Mouse (Mus musculus) frontal cortex, adult (tissue): ENCODE data around the gene Mpig6b.
A peak's percentile ranks its signal among the peaks of the same experiment; 100 is the strongest.

ENCODE experiments used
- ATAC-seq: cut with Nextera tagmentation; 2 replicates; pipeline ENCODE4 v1.9.2; 2017; ENCODE audit warnings: mild to moderate bottlenecking, moderate library complexity, mixed read lengths; ENCODE audit not compliant: low TSS enrichment

Mpig6b gene

DNA sequence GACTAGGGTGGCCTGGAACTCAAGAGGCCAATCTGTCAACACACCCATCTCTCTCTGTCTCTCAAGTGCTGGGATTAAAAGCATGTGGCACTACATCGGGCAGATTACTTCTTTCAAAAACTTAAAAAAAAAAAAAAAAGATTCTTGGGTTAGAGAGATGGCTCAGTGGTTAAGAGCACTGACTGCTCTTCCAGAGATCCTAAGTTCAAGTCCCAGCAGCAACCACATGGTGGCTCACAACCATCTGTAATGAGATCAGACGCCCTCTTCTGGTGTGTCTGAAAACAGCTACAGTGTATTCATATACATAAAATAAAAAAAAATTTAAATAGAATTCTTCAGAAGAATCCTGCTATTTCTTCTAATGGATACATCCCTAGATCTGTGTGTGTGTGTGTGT lies 22.2 kb upstream of the Mpig6b start:
- ATAC-seq, result no peak

DNA sequence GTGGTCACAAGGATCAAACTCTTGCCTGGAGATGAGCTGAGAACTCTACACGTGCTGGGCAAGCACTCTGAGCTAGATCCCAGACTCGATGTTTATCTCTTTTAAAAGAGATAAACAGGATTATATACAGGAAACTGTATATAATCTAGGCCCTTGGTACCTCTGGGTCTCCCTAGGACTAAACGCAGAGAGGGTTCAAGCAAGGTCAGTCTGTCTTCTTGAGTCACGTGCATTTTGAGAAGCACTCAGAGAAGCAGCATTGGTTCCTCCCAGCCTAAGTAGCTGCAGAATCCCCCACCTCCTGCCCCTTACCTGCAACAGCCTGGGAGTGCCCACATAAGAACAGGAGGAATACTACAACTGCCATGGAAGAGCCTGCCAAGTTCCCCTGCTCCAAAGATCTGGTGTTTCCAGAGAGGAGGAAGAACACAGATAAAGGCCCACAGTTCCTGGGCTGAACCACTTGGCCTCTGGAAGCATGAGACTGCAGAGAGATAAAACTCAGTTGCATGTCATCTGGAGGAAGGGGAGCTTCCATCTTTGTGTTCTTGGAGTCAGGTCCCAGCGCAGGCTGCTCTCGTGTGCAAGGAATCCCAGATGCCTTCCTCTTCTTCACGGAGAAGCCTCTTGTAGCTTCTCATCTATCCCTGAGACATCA lies 19.4 kb upstream of the Mpig6b start, which contains the start of gene Ly6g6f:
Ly6g6f (minus strand) TSS at position 403 of the 658 bp plus-strand sequence.
- ATAC-seq, result no peak

DNA sequence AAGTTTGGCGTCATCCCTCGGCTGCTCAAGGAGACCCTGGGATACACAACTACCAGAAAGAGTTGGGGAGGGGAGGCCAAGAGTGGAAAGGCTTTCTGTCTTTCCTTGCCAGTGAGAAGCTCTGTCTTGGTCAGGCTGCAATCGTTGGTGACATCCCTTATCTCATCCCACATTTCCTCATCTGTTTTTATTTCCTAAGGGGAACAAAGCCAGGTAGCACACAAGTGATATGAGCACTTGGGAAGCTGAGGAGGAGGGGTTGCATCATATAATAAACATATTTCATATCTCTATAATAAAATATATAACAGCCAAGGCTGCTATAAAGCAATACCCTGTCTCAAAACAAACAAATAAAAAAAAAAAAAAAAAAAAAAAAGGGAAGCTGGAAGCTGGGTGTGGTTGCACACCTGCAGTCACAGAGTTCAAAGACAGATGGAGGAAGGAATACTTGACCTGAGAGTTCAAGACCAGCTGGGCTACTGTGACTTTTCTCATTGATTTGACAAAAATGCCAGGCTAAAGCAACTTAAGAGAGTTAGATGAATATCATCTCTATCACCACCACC lies 18.0 kb upstream of the Mpig6b start:
- no peak for ATAC-seq

DNA sequence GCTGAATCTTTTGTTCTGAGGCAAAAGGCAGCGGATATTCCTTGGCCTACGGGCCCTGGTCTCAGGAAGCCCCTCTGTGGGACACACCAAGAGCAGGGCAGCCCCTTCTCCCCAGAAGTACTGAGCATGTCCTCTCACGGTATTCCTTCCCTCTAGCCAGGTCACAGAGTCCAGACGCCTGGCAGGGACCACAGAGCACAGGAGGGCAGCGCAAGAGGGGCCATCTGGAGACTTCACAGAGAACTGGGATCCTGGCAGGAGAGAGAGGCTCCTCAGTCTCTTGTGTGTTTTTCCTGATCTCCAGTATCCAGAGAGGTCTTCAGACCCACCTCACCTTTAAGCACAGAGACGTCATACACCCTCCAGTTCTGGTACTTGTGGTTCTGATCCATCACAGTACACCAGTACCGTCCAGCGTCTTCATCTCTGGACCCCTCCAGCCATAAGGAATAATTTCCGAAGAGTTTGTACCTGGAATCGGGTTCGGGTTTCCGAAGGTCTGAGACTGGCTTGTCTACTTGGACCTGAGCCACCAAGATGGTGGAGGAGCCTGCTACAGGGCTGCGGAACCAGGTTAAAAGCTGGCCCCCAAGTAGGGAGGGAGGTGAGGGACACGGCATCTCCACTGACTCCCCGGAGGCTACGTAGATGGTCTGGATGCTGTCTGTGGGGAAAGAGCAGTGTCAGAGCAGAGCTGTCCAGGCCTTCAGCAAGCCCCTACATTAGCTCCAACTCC lies 17.0 kb upstream of the Mpig6b start:
- ATAC-seq, result no peak

DNA sequence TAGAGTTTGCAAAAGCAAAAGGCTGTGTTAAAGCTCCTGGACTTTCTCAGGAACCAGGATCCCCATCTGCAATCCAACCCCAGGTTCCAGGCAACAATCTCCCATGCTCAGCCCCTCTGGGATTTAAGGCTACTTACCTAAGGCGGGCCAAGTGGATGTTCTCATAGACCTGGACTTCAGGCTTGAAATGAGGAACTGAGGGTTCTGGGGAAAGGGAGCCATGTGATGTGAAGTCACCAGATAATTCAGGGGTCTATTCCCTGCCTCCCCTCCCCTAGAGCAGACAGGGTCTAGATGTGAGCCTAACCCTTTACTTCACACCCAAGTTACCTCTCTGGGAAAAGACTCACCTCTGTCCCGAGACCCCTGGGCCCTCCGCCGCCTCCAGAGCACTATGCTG lies 14.7 kb upstream of the Mpig6b start:
- ATAC-seq, result no peak

DNA sequence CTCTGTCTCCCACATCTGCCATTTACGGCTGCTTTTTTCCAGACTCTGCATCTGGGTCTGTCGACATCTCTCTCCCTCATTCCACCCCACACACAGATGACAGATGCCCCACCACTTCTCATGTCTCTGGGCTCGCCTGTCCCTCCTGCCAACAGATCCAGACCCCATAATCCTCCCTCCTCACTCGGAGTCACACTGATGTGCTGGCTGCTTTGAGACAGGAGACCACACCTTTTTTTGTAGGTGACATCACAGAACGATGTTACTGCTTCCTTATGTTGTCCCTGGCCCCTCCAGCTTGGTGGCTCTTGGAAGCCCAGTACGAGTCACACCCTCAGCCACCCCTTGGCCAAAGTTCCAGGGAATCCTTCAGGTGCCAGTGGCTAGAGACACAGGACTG lies 14.3 kb upstream of the Mpig6b start:
- ATAC-seq, result no peak

DNA sequence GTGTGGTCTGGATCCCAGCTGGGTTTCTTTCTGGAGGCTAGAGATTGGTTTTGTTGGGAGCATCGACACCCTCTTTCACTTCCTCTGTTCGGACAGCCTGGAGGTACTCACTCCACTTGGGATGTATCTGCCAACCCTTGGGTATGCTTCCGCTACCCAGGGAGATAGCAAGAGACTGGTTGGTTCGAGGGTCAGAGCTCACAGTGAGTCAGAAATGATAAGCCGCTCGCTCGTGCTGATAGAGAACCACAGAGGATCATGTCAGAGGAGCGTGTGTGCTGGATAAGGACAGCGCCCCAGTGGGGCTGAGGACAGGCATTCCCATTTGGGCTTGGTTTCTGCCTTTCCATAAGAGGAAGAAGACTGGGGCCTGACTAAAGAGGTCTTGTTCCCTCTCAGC lies 13.8 kb upstream of the Mpig6b start:
- ATAC-seq, result no peak

DNA sequence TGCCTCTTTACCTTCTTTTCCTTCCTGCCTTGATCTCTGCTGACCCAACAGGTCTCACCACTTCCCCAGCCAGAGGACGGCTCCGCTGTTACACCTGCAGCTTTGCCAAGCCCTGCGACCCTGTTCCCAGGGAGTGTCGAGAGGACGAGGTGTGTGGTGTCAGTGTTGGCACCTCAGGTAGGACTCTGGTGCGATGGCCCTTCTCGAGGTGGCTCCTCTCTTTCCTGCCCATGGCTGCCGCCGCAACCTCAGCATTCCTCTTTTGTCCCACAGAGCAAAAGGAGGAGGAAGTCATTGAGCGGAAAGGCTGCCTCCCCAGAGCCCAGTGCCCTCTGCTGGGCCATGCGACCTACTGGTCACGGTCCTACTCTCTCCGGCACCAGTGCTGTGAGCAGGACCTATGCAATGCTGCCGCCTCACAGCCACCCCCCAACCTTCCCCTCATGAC lies 11.8 kb upstream of the Mpig6b start, which contains the start of gene Ly6g6d:
Ly6g6d (minus strand) TSS at position 280 of the 448 bp plus-strand sequence.
- no peak for ATAC-seq

DNA sequence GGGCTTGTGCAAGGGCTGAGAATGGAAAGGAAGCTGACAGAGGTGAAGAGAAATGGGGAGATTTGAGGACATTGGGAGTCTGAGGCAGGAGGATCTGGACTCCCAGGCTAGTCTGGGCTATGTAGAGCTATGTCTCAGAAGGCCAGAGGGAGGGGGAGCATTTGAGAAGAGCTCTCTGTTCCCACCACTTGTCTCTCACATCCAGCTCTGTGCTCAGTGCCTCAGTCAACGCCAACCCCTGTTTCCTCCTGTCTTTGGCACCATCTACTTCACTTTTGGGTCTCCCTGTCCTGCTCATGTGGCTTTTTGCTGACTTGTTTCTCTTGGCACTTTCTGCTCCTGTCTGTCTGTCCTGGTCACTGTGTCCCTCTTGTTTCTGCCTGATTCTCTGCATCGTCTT lies 11.3 kb upstream of the Mpig6b start:
- ATAC-seq, result no peak

DNA sequence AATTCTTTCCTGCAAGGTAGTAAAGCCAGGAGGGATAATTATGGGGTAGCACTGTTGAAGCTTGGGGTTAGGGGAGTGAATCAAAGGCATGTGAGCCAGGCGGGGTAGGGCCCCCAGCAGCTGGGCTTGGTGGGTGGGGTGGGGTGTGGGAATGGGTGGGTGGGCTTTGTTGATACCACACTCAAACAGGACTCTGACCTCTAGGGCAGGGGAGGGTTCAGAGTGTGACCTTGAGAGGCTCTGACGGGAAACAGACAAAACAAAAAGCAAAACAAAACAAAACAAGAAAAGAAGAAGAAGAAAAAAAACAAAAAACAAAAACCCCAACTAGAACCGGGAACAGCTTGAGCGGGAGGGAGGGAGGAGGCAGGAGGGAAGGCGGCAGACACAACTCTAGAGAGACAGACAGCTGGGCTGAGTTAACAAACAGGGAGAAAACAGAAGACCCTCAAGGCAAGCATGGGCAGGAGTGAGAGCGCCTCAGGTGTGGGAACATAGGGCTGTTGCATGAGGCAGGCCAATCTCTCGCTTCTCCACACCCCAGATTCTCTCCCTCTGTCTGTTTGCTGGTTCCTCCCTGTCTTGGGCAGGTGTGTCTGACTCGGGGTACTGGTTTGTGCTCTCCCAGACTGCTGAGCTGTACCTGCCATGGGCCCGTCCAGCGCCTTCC lies 10.7 kb upstream of the Mpig6b start, which contains the start of gene Ly6g6e:
Ly6g6e (plus strand) TSS at position 396 of the 670 bp plus-strand sequence.
- no peak for ATAC-seq

DNA sequence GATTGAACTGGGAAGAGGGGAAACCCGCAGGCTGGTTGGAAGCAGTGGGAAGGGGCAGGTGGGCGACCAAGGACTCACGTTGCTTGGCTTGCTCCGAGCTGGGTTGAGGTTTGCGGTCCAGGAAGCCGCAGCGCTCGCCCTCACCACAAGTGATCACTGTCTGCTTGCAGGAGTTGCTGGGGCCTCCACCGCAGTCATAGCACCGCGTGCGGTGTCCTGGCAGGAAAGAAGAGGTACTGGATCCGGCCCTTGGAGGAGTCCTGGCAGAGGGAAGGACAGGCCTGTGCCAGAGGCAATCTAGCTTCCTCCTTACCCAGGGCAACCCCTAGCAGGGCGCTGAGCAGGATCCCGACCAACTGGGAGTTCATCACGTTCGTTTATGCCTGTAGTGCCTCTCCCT lies 8.1 kb upstream of the Mpig6b start:
- no peak for ATAC-seq

DNA sequence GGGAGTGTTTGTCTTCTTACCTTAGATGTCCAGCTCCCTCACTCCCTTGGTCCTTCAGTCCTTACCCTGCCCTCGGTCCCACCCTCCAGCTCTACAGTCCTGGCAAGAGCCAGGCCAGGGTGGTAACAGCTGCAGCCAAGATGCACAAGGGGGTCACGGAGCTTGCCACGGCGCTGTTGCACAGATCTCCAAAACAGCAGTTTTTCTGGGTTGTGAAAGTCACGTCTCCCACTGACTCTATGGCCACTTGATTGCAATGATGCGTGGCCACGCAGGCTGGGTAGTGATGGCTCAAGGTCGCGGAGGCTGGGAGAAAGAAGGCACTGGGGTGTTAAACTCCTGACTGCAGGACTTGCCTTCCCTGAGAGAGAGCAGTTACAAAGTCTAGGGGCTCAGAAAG lies 5.5 kb upstream of the Mpig6b start:
- no peak for ATAC-seq

DNA sequence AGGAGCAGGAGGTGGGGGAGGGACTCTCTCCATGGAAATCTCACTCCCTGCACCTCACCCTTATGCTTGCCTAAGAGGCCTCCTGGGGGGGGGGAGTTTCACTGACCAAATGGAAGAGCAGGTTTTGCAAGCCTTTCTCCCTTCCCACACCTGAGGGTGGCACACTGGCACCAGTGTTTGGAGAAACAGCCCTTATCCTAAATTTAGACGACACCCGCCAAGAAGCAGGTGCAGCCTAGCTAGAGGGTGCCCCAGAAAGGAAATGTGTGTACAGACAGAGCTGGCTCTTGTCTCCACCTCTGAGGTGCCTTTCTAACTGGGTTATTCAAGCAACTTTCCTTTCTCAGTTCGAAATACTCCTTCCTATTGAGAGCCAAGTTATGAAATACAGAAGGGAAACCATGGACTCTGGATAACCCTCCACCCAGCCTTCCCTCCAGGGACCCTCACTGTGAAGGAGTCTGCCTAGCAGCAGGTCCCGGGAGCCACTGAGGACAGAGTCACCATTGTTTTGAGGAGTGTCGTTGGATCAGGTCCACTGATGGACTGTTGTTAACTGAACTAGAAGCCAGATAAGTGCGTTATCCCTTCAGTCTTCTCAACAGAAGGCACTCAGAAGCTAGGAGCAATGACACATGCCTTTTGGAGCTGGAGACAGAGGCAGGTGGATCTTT lies 4.7 kb upstream of the Mpig6b start:
- ATAC-seq, result peak; percentile 81; the same call in 1 of the 2 replicates

DNA sequence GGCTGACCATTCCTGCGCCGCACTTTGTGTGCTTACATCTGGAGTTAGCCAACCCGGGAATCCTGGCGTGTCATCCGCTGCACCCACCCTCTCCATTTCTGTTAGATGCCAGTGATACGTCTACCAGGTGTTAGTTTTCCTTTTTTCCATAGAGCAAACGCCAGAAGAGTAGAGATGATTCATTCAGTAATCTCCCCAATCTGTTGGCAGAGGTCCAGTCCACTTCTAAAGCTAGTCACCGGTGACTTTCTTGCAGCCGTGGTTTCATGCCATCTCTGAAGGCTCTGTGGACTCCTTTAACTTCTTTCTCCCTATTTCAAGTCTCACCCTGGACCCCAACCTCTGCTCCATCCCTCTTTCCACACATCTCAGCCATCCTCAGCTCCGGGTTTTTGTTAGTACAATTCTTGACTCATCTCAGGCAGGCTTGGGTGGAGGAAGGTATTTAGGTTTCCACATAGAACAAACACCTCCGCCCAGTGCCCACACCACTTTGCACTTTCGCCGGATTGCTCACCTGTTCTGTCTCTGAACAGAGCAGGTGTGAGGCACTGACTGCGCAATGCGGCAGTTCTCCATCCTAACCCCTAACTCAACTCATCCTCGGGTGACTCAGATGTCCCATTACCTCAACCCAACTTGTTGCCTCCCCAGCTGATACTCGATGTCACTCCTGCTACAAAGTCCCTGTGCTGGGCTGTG lies 2.4 kb upstream of the Mpig6b start:
- ATAC-seq, result no peak

DNA sequence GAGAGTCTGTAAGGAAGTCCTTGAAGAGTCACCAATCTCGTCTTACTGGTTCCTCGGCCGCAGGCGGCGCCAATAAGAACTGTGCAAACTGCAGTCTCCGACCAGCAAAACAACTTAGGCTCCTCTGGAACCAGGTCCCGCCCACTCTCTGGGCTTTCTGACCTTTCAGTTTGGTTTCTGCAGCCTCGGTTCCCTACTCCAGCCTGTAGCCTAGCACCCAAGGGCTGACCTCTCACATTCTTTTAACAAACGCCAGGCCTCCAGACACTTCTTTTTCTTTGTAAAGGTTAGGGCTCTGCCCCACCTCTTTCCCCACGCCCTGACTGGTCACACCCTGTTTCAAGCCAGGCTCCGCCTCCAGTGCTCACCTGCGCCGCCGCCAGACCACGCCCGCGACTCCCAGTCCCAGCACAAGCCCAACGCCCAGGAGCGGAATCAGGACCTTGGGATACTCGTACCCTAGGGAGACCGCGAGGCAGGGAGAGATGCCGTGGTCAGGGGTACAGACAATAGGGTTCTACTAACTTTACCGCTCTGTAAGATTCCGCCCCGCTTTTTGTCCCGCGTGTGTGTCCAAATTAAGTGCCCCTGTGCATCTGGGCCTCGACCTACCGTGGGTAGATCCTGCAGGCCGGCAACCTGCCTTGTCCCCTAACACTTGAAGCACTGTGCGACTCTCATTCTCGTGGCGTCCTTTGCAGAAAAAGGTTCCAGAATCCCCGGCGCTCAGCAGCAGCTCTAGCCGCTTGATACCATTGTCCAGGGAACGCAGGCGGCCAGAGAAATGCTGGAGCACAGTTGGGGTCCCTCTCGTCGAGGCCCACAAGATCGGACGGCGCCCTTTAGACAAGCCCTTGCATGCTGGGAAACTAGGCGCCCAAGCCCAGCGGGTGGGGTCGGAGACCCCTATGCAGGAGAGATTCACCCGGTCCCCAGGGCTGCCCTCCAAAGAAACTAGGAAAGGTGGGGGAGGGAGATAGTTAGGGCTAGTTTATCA lies 735 bp downstream of the Mpig6b start, which contains the start of gene Ly6g6c:
Ly6g6c (plus strand) TSS at position 438 of the 997 bp plus-strand sequence.
- no peak for ATAC-seq

DNA sequence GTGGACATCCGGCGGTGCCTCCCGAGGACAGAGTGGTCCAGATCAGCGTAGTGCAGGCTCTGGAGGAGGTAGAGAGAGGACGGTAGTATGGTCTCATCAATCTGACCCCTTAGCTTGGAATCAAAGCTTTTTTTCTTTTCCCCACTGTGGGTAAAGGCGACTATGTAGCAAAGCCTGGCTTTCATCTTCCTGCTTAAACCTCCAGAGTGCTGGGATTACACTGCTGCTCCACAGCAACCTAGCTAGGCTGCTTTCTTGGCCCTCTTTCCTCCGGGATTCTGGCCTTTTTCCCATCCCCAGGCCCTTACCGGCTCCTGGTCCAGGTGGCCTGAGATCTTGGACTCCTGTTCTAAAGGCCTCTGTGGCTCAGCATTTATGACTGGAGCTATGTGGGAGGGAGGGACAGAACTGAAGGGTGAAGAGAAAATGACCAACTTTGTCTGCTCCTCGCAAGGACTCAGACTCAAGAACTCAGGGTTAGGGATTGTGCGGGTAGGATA lies 1.6 kb downstream of the Mpig6b start:
- ATAC-seq, result no peak

DNA sequence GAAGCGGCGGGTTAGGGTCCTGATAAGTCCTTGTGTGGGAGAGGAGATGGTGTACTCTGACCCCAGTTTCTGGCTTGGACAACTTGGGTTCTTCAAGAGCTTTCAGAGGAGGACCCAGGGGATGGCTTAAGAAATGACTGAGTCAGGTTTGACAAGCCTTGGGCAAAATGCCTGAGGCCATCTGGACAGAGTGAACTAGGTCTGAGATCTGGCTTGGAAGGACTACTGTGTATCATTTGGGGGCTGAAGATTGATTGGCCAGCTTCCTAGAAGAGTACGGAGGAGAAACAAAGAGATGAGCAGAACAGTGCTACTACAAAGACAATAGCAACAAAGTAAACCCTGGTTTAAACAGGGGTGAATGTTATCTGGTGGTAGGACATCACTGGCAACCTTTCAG lies 2.5 kb downstream of the Mpig6b start:
- no peak for ATAC-seq

DNA sequence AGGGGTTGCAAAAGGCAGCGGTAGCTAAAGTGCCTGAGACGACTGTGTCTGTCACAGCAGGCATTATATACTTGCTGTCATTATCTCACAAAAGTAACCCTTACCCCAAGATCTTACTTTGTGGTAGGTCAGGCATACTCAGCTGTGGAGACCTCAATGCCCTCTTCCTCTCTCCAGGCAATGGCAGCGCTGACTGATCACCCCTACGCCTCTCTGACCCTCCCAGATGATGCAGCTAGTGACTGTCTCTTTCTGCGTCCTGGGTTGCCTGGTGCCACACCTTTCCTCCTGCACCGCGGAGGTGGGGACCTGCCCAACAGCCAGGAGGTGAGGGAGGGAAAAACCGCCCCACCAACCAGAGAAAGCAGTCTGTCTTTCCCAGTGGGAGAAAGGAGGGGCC lies 4.7 kb downstream of the Mpig6b start:
- no peak for ATAC-seq

DNA sequence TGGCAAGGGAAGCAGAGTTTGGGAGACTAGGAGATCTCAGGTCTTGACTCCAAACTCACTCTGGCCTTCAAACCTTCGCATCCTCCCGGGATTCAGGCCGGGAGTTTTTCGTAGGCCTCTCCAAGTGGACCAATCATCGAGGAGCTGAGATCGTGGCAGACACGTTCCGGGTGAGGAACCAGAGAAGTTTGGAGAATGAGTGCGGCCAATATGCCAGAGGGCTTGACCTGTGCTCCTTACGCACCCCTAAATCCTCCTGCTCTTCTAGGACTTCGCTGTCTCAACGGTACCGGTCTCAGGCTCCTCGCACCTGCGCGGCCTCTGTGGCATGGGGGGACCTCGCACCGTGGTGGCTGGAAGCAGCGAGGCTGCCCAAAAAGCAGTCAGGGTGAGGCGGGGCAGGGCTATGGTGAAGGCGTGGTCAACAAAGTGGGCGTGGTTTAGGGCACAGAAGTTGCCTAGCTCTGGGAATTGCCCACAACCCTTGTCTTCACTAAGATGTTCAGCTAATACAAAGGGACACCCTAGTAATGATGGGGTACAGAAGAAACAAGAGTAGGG lies 5.2 kb downstream of the Mpig6b start:
- ATAC-seq, result no peak
